Mouse (Mus musculus) activated CD4-positive, CD25-positive, alpha-beta regulatory T cell, adult 4 months (primary cell): ENCODE results near the gene Tdp1. TPM values are rescaled to one million over a fixed set of nuclear protein-coding genes. Genes with fewer than 3 reads are reported as not detected.

ENCODE experiments used
- ATAC-seq: one replicate; pipeline ENCODE4 v1.8.0; 2017
- polyA plus RNA-seq, 2 experiments: library from polyadenylated mRNA; unstranded; fragments of 100-300 nt; shearing (Covaris generic); gene quantifications; one replicate each; pipeline ENCODE4 v1.2.1; 2017

Gene Tdp1
- polyA plus RNA-seq, 2 experiments from 2014 or later = 23.0 to 25.0 TPM

DNA sequence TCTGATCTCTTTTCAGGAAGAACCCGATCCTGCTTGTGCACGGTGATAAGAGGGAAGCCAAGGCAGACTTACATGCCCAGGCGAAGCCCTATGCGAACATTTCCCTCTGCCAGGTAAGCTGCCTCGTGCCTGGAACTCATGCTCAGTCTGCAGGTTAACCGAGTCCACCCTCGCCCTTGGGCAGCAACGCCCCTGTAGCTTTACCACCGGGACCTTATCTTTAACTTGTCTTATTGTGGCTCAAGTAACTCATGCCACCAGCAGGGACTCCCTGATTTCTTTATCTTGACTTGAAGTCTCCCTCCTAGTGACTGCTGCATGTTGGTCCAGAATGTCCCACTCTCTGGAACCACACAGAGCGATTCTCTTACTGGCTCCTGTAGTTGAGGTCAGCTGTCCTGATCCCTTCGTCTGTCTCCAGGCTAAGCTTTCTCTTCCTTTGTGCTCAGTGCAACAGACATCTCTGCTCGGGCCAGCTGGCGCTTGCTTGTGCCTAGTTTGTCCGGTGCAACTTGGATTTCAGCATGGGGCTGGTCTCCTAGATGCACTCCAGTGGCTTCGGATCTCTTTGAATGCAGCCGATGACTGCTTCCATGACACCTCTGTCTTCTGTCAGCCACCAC, 14.0 kb downstream of the Tdp1 start:
- ATAC-seq = no peak

DNA sequence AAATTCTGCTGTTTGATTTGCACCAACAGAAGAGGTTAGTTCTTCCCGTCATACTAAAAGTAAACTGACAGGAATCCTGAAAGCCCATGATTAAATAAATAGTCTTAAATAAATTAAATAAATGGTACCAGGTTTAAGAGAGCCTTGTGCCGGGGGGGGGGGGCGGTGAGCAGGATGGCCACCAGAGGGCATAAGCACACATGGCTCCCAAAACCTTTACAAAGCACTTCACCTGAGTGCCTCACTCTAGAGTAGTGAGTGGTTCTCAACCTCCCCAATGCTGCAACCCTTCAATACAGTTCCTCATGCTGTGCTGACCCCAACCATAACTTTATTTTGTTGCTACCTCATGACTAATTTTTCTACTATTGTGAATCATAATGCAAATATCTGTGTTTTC, 15.7 kb downstream of the Tdp1 start:
- ATAC-seq = no peak

GRCm38 (mm10) chr12:99901973-99902866, 17.9 kb downstream of the Tdp1 start:
- no peak for ATAC-seq

DNA sequence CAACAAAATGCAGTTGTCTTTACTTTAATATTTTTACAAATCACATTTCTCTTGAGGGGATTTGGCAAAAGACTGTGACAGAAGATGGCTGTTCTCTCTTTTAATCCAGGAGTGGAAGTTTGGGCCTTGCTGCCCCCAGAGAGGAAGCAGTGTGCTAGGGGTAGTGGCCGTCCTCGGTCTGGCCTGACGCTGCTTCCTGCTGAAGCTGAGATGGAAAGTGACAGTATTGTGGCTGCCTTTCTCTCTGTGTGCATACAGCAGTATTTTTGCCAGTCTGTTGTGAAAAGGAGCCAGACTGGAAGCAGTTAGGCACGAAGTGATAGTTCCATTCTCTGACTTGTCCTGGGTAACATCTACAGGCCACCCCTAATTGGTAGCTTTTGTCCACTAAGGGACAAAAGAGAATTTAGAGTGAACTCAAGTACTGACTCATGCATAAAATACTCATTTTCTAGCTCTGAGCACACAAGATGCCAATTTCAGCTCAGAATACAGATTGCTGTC, 18.6 kb downstream of the Tdp1 start:
- ATAC-seq = no peak

GRCm38 (mm10) chr12:99904537-99904936, 20.2 kb downstream of the Tdp1 start:
- no peak for ATAC-seq

DNA sequence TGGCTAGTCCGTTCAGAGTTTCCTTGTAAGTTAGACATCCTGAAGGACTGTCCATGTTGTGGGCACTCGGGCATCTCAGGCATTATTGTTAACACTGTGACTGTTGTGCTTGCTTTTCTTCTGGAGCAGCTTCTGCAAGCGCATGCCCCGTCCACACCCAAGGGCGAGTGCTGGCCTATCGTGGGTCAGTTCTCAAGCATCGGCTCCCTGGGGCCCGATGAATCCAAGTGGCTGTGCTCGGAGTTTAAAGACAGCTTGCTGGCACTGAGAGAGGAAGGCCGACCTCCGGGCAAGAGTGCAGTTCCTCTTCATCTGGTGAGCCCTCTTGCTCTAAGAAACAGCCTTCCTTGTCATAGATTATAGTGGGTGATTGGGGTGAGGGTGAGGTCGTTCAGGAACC, 27.1 kb downstream of the Tdp1 start:
- no peak for ATAC-seq

DNA sequence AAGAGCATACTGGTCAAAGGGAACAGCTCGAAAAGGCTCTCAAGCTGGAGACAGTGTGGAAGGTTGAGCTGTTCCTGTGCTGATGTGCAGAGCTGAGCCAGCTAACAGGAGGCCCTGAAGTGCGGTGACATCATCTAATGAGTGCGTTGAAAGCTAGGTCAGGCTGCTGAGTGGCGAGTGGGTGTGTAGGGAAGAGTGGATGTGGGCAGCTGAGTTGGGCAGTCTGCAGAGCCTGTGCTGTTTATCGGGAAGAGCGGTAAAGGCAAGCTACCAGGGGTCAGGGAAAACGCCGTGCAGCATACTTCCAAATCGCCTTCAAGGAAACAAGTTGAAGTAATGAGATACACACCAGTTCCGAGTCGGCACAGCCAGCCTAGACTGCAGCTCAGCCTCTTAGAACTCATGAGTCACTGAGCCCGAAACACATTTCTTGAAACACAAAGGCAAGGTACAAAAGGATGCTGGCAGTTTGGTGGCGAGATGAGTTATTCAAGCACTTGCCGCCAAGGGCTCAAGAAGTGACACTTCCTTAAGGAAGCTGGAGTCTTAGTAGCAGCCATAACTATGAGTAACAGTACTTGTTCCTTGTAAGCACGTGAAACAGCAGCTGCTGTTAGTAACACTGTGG, 33.6 kb downstream of the Tdp1 start:
- no peak for ATAC-seq

DNA sequence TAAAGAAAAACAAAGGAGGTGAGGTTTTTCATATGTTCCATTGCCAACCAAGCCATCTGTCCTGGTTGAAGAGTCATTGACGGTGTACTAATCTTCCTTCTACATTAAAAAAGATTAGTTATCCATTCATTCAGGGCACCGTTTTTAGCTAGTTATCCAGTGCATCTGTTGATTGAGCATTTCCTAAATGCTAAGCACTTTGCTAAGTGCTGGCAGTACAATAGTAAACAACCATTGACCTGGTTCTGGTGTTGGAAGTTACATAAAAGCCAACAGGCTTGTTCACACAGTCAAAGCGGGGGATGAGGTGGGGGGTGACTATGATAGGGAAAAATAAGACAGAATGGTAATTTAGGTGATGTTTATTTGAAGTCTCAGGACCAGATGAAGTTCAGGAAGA, 35.3 kb downstream of the Tdp1 start:
- no peak for ATAC-seq

- no peak for ATAC-seq
Measured at GRCm38 (mm10) chr12:99921045-99921444, 36.7 kb downstream of the Tdp1 start.

- ATAC-seq = no peak
Measured at GRCm38 (mm10) chr12:99923131-99923606, 38.9 kb downstream of the Tdp1 start.

GRCm38 (mm10) chr12:99923703-99924102, 39.4 kb downstream of the Tdp1 start:
- no peak for ATAC-seq

GRCm38 (mm10) chr12:99928311-99928710, 44.0 kb downstream of the Tdp1 start:
- ATAC-seq = no peak

GRCm38 (mm10) chr12:99929160-99929559, 44.8 kb downstream of the Tdp1 start:
- no peak for ATAC-seq

DNA sequence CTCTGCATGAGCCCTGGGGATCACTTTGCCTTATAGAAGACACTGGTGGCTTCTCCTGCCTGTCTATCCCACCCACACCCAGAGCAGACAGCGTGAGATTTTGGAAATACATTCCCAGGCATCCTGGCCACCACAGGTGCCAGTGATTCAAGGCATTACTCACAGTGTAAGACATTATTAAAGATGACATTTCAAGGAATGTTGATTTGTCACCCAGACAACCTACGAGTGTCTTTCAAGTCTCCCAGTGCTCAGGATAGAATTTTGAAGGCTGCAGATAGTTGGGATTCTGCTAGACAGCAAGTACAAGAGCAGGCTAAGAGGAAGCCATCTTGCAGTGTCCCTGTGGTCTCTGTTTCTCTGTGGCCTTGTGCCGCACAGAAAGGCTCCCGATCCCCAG, 47.9 kb downstream of the Tdp1 start:
- ATAC-seq = no peak

- no peak for ATAC-seq
Measured at GRCm38 (mm10) chr12:99933630-99934029, 49.3 kb downstream of the Tdp1 start.

- ATAC-seq = no peak
Measured at GRCm38 (mm10) chr12:99935403-99935802, 51.1 kb downstream of the Tdp1 start.

- no peak for ATAC-seq
Measured at GRCm38 (mm10) chr12:99938476-99938875, 54.2 kb downstream of the Tdp1 start.

DNA sequence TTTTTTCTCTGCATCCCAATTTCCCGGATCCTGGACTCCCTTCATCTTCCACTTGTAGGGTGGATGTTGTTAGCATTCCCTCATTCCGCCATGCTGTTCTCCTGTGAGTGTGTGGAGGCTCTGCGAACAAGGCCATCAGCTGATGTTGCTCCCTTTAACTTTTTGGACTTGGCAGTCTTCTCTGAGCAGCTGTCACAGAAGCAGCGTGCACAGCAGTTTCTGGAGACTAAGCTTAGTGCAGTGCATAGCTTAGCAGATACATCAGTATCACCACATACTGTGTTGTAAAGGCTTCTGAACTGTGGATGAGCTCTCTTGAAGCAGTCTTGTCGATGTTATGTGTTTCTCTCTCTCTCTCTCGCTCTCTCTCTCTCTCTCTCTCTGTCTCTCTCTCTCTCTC, 54.9 kb downstream of the Tdp1 start:
- ATAC-seq = no peak

GRCm38 (mm10) chr12:99940704-99941103, 56.4 kb downstream of the Tdp1 start:
- no peak for ATAC-seq

- no peak for ATAC-seq
Measured at GRCm38 (mm10) chr12:99942441-99942840, 58.1 kb downstream of the Tdp1 start.

DNA sequence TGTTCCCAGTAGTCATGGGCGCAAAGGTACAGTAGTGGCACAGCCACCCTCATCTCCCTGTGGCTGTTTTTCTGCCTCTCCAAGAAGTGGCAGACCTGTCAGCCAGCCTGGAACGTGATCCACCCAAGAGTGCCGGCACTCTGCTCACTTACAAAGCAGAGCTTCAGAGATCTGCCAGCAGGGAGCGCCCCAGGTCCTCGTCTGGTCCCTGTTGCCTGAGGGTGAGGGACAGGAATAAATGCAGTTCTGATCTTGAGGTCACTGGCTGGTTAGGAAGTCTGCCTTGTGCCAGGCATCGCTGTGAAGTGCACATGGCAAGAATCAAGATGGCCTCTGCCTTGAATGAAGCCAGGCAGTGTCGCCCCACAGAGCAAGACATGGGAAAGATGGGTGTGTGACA, 68.6 kb downstream of the Tdp1 start:
- no peak for ATAC-seq

DNA sequence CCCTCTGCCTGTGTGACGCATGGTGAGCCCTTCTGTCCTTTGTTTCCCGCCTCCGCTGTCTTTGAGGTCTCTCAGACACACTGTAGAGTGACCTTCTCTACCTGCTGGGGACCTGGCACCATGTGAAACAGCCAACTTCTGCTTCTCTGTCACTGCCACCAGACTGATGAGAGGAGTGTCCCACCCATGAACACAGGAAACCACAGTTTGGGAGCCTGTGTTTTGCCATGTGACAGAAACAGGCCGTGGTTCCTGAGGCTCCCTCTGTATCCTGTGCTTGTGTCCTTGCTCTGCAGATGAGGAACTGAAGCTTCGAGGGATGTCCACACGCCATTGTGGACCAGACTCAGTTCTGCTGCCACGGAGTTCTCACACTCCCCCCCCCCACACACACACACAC, 72.1 kb downstream of the Tdp1 start:
- ATAC-seq = no peak
